Mouse (Mus musculus): ENCODE measurements at regions not wholly inside any gene's neighbourhood (a gene's known extent, or its start where the extent isn't known, plus 50 kb on each side); places are given as distances from the start of the nearest gene placed in this dataset.
"Not testable (repeated sequence)": the region's sequence is repeated elsewhere in the genome, so short reads cannot be mapped to it uniquely, and the experiment has no call there.

- no peak for DNase-seq (ENCODE audit: low spot score in 2 of 2)
Measured at GRCm38 (mm10) chr14:90488301-90488700, 2017.1 kb upstream of the Pcdh20 start.

- no peak for DNase-seq (ENCODE audit: low spot score in 2 of 2)
Measured at GRCm38 (mm10) chr14:90447971-90448370, 1976.8 kb upstream of the Pcdh20 start.

GRCm38 (mm10) chr14:90432874-90433543, 1961.8 kb upstream of the Pcdh20 start:
- DNase-seq (ENCODE audit: low spot score in 2 of 2) = peak; percentile 67 to 68

GRCm38 (mm10) chr14:90412707-90413106, 1941.5 kb upstream of the Pcdh20 start:
- DNase-seq (ENCODE audit: low spot score in 2 of 2) = no peak

- no peak for DNase-seq (ENCODE audit: low spot score in 2 of 2)
Measured at GRCm38 (mm10) chr14:90406350-90406749, 1935.2 kb upstream of the Pcdh20 start.

- DNase-seq (ENCODE audit: low spot score in 2 of 2) = no peak
Measured at GRCm38 (mm10) chr14:90405476-90405875, 1934.3 kb upstream of the Pcdh20 start.

- no peak for DNase-seq (ENCODE audit: low spot score in 2 of 2)
Measured at GRCm38 (mm10) chr14:90367256-90367936, 1896.2 kb upstream of the Pcdh20 start.

- no peak for DNase-seq (ENCODE audit: low spot score in 2 of 2)
Measured at GRCm38 (mm10) chr14:90334541-90334940, 1863.3 kb upstream of the Pcdh20 start.

- DNase-seq (ENCODE audit: low spot score in 2 of 2) = not testable (repeated sequence)
Measured at GRCm38 (mm10) chr14:90295456-90295855, 1824.3 kb upstream of the Pcdh20 start.

GRCm38 (mm10) chr14:90246042-90246441, 1774.8 kb upstream of the Pcdh20 start:
- DNase-seq (ENCODE audit: low spot score in 2 of 2) = no peak

GRCm38 (mm10) chr14:90232661-90233060, 1761.5 kb upstream of the Pcdh20 start:
- no peak for DNase-seq (ENCODE audit: low spot score in 2 of 2)

GRCm38 (mm10) chr14:90200294-90200693, 1729.1 kb upstream of the Pcdh20 start:
- DNase-seq (ENCODE audit: low spot score in 2 of 2) = no peak

GRCm38 (mm10) chr14:90197791-90198190, 1726.6 kb upstream of the Pcdh20 start:
- DNase-seq (ENCODE audit: low spot score in 2 of 2) = no peak

- no peak for DNase-seq (ENCODE audit: low spot score in 2 of 2)
Measured at GRCm38 (mm10) chr14:90172729-90173128, 1701.5 kb upstream of the Pcdh20 start.
